Mouse (Mus musculus): ENCODE data around the gene Cracr2a.

Cracr2a gene

DNA sequence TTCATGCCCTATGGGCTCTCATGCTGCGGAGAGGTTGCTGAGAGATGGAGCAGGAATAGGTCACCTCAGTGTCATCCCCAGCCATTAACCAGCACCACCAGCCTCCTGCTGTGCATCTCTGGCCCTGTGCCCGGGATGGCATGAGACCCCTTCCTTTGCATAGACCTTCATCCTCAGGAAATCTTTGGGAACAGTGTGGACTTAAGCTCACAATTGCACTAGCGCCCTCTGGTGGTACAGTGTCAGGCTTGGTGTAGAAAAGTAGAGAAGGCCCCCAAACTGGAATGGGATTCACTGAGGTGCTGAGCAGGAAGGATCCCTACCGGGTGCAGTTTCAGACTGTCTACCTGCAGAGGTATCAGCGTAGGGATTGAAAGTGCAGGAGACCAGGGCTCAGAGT lies 64.0 kb downstream of the Cracr2a start:
- DNase-seq (ENCODE audit: low read depth, low spot score), result peak; percentile 45

DNA sequence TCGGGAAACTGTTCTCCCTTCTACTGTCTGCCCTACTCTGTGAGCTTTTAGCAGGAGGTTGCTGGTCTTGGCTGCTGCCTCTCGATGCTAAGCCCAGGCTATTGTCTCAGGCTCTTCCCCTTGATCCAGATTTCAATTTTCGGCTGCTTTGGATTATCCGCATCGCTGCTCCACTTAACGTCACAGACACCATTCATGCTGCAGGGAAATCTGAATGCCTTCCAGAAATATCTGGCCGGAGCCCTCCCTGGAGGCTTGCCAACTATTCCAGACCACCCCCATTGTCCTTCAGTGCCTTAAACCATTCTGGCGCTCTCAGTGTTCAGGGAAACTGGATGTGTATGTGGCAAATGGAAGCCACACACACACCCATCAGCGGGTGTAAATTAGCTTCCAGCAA lies 66.3 kb downstream of the Cracr2a start:
- no peak for DNase-seq (ENCODE audit: low read depth, low spot score)

DNA sequence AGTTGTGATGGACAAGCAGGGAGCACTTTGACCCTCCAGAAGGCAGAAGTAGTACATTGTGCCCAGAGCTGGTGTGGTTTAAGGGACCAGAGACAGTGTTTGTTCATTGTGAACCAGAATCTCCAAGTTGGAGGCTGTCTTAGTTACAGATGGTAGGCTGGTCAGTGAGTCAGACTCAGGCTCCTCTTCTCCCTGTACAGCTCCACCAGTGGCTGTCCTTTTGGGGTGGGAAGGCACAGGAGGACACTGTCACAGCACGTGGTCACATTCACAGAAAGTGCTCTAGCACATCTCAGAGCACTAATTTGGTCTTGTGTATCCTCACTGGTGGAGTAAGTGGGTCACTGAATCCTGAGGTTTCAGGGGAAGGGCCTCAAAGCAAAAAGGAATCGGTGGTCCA lies 68.1 kb downstream of the Cracr2a start:
- no peak for DNase-seq (ENCODE audit: low read depth, low spot score)

DNA sequence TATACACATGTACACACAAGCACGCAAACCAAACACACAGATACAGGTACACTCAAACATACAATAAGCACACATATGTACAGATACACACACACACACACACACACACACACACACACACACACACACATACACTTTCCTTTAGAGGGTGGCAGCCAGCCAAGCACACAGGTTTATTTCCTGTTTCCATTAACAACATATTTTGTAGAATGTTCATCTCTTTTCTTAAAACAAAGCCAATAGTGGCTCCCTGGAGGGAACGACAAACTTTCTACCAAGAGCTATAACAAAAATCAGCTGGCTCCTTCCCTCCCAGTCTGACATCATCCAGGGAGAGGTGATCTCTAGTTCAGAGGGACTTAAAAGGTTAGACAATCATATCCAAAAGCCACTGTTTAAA lies 73.7 kb downstream of the Cracr2a start:
- DNase-seq (ENCODE audit: low read depth, low spot score), result peak; percentile 42

DNA sequence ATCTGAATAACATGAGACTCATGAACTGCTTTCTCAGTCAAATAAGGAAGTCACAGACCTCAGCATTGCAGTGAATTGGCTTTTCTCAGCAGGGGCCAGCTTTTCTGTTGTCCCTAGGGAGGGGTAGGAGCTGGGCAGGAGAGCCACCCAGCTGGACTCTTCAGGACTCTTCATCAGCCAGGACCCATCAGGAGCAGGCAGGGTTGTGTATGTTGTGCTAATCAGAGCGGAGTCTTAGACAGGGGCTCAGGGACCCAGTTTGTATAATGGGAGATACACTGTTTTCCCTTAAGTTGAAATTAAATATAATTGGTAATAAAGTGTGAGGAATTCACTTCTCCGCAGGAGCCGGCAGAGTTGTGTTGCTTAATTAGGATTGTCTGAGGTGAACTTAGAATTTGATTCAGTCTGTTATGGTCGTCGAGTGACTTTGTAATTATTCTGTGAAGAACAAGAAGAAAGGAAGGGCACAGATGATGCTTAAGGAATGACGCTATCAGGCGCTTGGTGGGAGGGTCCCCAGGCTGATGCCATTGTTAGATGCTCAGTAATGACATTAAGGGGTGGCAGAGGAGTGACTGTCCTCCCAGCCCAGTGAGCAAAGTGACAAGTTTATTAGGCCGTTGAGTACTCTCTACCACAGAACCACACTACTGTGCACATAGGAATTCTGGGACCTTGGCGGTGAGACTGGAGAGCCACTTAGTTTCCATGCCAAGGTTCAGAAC lies 74.5 kb downstream of the Cracr2a start:
- DNase-seq (ENCODE audit: low read depth, low spot score), result no peak

DNA sequence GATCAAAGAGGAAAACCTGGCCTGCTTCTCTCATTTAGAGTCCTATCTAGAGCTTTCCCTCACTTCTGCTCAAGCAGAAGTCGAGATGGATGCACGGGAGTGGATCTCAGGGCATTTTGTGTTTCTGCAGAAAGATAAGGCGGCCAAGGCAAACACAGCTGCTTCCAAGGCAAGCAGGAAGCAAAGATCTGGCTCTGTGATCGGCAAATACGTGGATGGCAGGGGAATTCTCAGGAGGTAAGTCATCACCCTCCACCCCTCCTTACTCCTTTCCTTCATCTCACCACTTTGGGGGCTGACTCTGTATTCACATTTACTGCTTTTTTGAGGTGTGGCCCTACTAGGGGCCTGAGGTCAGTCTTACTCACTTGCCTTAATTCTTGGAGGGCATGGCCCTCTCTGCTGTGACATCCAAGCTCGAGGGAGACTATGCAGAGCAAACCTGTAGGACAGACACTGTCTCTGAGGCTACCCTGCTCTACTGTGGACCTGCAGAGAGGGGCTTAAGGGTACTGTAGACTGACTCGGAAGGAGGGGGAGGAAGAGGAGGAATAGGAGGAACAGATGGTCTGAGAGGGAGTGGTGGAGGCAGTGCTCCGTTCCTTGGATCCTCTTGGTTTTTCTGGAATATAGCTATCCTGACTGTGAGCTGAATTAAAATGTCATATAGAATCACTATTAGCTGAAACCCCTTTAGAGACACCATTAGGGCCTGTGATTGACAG lies 80.1 kb downstream of the Cracr2a start:
- no peak for DNase-seq (ENCODE audit: low read depth, low spot score)

DNA sequence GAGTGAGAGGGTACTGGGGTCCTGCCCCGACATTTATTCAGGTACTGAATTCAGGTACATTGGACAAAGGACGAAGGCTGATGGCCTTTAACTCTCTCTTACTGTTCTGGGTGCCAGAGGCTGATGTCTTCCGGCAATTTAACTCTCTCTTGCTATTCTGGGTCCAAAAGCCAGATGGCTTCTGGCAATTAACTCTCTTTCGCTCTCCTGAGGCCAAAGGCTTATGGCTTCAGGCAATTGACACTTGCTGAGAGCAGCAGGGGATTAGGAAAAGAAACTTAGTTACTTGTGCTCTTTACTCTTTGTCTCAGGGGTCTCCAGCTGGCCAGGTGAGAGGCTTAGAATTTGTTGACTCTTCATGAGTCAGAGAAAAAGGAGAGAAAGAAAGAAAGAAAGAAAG lies 94.8 kb downstream of the Cracr2a start:
- DNase-seq (ENCODE audit: low read depth, low spot score), result no peak

DNA sequence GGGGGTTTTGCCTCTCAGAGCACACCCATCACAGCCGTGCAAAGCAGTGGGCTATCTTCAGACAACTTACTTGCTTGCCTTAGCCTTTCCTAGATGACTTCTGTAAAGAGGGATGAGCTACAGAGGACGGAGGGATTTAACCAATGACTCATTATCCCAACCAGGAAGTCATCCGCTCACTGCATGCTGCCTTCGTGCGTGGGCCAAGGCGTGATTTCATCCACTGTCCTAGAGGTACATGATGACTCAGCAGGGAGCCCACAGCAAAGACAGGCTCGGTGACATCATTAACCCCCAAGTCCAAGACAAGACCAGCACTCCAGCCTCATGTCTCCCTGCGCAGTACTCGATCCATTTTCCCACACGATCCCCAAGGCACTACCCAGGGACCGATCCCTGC lies 96.0 kb downstream of the Cracr2a start:
- no peak for DNase-seq (ENCODE audit: low read depth, low spot score)

DNA sequence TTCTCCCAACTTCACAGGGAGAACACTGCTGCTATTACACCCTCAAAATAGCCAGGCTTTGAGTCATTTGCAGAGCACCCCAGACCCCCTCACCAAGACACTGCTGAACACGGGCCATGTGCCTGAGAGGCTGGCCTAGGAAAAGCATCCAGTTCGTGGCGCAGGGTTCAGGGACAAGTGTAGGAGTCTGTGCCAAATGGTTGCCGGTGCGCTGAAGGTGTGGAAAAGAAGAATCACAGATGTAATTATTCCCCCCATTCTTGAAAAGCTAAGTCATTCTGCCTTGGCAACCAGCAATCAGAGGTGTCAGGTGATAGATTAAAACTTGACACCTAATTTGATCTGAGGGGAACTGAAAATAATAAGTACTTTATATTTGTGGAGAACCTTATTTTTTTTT lies 98.3 kb downstream of the Cracr2a start:
- DNase-seq (ENCODE audit: low read depth, low spot score), result no peak

DNA sequence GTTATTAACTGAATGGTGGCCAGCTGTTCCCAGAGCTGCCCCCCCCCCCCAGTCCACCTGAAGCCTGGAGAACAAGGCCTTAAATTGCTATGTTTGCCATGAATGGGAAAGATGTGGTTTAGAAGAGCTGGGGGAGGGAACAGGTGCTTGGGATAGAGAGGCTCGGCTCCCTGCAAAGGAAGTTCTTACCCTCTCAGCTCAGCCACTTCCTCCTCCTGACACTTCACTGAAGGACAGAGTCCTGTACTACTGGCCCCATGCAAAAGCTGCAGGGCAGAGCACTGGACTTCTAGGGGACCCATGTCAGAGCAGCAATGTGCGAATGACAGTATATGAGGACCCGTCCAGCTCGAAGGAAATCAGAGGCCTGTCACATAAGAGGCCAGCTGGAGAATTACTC lies 98.8 kb downstream of the Cracr2a start:
- DNase-seq (ENCODE audit: low read depth, low spot score), result no peak

DNA sequence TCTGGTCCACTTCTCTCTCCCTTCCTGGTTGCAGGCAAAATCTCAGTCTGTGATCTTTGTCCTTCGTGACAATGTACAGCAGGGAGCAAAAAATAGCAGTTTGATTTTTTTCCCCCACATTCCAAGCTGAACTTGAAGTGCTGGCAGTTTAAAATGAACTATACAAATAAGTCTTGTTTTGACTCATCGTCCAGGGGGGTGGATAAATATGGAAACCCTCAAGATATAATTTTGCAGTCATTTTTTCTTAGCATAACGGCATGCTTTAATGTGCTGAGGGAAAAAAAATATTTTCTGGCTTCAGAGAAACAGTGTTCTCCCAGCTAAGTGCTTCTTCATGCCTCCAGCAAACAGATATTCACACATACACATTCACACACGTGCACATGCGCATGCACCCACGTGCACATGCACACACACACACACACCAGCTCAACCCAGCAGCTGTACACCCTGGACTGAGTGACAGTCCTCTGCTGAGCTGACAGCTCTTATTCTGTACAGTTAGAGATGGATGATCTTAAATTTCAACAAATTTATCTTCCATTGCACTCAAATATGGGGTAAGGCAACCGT lies 100.7 kb downstream of the Cracr2a start:
- DNase-seq (ENCODE audit: low read depth, low spot score), result no peak

DNA sequence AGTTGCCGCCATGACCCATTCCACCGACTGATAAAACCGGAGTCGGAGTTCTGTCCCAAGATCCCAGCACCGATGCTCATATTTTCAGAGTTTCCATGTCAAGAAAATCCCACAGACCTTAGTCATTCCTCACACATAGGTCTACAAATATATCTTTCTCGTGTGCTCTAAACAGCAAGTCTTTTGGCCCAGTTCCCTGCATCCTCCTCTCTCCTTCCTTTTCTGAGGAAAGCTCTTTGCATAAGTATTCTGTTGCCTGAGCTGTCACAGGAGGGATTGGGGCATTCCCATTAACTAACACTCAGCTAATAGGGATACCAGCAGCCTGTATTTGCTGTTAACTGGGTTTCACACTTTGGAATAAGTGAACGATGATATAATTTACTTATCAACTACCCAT lies 102.1 kb downstream of the Cracr2a start:
- DNase-seq (ENCODE audit: low read depth, low spot score), result no peak

DNA sequence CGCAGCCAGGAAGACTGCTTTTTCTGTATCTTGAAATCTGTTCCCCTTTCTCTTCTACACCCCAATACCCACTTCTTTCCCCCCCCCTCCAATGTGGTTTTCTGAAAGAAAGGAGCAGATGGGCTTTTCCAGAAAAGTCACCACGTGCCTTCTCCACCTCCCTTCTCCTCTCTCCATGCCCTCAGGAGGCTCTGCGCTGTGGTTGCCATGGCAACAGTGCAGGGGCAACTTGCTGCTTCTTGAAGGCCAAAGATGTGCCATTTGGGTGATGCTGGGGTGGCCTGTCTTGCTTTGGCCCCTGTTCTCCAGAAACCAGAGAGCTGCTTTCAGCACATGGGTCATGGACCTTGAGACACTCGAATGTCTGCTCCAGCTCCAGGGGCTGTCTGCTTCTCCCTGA lies 108.2 kb downstream of the Cracr2a start:
- no peak for DNase-seq (ENCODE audit: low read depth, low spot score)

DNA sequence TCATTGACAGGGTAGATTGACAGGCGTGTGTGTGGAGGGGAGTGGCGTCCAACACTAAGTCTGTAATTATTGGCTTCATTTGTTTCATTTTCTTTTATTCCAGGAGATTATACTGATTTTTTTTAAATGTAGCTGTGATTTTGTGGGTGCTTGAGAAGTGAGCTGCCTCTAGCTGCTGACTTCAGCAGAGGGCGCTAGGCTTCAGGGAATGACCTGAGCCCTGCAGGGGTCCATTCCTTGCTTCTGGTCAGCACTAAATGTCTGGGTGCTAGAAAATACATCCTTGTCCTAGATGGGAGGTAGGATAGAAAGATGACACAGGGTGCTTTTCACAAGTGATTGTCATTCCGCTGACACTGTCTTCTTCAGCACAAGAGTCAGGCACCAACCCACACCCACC lies 108.9 kb downstream of the Cracr2a start:
- DNase-seq (ENCODE audit: low read depth, low spot score), result no peak

DNA sequence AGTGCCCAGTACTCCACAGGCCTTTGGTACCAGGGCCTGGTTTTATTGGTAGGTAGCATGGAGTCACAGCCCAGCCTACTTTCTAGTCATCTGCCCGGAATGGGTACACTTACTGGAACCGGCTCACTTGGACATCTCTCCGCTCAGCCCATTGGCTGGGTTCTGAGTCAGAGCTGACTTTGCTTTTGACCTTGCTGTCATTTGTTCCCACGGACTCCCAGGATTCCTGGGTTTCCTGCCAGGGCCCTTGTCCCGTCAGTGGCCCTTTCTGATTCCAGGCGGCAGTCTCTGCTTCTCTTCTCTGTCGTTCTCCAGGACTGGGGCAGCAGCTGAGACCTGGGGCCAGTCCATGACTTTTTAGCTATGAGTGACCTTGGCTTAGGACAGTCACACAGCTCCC lies 110.9 kb downstream of the Cracr2a start:
- DNase-seq (ENCODE audit: low read depth, low spot score), result no peak

DNA sequence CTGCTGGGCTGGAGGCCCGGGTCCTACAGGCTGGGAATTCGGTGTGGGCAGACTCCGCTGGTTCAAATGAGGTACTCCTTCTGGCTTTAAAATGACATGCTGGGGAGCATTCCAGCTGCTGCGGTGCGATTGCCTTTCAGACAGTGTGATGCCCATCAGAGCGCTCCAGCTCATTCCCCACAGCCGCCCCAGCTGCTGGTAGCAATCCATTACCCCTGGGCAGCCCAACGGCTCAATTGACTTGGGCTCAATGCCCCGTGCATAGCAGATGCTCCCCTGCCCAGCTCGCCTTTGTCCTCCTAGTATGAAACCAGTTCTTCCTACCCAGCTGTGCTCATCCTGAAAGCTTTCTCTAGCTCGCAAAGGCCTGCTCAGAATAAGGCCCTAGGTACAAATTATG lies 115.7 kb downstream of the Cracr2a start:
- DNase-seq (ENCODE audit: low read depth, low spot score), result no peak

DNA sequence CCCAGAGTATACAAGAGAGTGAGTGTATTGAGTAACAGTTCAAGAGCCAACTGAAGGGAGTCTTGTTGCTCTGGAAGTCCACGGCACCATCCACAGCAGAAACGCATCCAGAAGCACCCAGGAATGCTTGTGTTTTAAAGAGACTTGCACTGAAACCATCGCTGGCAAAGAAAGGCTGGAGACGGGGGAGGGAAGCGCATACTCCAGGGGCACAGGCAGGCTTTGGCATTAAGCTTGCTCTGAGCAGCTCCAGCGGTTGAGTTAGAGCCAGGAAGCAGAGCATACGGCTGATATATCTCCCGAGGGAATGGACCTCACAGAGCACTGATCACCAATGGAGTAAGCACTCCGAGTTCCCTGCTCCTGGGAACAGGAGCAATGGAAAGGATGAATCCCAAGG lies 117.2 kb downstream of the Cracr2a start:
- no peak for DNase-seq (ENCODE audit: low read depth, low spot score)

DNA sequence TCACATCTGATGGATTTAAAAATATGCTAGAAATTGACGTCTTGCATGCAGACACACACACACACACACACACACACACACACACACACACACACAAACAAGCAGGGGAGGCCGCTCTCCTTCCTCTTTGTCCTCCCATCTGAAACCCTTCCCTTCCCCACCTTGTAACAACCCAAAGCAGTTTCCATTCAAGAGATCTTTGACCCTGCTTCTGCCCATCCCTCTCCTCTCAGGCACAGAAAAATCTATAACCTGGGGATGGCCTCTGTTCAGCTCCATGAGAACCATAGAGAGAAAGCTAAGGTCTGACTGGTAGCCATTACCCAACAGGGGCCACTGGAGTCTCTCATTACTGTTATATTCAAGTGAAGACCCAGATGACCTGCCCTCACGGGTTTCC lies 117.9 kb downstream of the Cracr2a start:
- DNase-seq (ENCODE audit: low read depth, low spot score), result no peak

DNA sequence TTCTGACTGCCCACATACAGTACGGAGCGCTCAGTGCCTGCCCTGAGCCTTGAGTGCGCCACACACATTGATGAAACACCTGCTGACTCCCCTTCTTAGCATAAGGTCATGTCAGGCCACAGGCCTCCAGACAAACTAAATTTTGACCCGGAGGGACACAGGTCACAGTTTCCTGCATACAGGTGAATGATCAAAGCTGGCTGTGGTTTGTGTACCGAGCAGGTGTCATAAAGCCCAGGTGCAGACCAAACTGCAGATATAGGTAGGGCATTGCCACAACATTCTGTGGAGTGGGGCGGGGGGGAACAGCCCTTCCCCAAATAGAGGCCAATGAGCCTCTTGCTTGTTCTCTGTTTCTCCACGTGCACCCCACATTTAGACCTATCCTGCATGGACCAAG lies 119.6 kb downstream of the Cracr2a start:
- no peak for DNase-seq (ENCODE audit: low read depth, low spot score)

DNA sequence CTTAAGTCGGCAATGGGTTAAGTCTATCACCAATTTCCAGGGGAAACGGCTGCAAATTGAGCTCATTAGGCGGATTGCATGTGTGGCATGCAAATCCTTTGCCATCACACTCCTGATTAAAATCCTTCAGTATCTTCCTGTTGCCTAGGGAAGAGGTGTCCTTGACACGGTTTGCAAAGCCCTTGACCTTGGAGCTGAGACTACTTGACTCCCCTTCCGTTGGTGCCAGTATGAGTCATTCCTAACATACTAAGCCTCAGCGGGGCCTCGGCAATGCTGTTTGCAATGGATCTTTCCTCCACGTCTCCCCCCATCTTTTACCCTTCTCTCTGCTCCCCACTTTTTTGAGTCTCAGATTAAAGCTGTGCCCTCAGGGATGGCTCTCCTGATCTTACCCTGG lies 122.4 kb downstream of the Cracr2a start:
- no peak for DNase-seq (ENCODE audit: low read depth, low spot score)

DNA sequence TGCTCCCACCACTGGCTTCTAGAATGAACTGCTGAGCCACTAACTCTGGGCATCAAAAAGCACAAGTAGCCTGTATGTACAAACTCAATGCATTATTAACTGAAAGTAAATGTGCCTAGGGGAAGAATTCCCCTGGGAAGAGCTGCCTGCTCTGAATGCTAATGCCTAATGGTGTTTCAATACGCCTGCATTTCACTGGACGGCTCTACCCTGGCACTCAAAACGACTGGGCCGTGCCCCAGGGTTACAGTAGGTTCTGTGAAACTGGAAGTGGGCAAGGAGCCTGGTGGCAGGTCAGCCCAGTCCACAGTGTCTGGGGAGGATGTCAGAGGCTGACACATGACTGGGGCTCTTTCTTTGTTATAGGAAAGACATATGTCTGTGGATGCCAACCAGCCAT lies 123.8 kb downstream of the Cracr2a start:
- DNase-seq (ENCODE audit: low read depth, low spot score), result no peak

DNA sequence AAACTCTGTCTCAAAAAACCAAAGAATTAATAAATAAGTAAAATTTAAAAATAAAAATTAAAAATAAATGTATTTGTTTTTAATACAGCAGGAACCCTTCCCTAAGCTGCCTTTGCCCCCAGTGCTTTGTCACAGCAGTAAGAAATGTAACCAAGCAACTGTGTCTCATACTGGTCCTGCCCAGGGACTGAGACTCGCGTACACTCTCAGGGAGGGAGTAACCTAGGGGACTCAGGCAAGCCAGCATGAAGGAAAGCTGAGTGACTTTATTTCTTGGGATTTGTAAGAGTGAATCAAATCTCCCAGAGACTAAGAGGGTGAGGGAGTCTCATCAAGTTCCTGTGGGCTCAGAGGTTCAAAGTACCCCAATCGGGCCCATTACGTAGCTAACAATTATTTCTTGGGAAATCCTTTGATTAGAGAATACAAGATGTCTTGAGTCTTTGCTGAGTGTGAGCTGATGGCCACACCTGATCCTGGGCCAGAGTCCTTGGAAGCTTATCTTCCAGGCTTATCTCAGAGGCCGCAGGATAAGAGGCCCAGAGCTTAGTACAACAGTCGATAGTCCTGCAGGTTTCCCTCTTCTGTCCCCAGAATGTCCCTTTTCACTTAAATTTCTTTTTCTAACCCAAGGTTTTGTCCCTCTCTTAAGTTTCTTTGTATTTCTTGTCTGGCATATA lies 126.2 kb downstream of the Cracr2a start:
- no peak for DNase-seq (ENCODE audit: low read depth, low spot score)

DNA sequence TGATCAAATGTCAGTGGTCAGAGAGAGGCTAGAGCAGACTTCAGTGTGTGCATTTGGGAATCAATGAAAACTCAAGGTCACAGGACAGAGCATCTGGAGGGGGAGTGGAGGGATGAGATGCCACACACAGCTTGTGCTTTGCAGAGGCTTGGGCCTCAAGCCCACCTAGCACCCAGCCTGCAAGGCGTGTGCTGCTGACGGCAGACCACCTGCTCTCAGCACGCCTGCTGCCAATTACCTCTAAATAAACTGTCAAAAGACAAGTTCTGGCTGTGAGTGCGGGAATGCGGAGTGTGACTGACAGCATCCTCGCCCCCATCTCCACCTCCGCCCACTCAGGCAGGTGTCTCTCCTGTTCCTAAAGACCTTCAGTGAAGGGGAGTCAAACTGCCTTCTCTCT lies 131.2 kb downstream of the Cracr2a start:
- no peak for DNase-seq (ENCODE audit: low read depth, low spot score)

Data from CD4-positive helper T cell, adult 2 months (primary cell).